Mouse (Mus musculus): ENCODE measurements around the gene Pakap.

GRCm38 (mm10) chr4:57839343-57839742 is 271.4 kb downstream of the Pakap start:
- no peak for TF ChIP-seq TAL1 (IDR thresholded peaks at IDR 0.05; ENCODE audit: low read length)
- no peak for TF ChIP-seq GATA1 (IDR thresholded peaks at IDR 0.05; ENCODE audit: low read length)

All from erythroblast, embryonic 14.5 days (primary cell).